In the genomic region with DNA sequence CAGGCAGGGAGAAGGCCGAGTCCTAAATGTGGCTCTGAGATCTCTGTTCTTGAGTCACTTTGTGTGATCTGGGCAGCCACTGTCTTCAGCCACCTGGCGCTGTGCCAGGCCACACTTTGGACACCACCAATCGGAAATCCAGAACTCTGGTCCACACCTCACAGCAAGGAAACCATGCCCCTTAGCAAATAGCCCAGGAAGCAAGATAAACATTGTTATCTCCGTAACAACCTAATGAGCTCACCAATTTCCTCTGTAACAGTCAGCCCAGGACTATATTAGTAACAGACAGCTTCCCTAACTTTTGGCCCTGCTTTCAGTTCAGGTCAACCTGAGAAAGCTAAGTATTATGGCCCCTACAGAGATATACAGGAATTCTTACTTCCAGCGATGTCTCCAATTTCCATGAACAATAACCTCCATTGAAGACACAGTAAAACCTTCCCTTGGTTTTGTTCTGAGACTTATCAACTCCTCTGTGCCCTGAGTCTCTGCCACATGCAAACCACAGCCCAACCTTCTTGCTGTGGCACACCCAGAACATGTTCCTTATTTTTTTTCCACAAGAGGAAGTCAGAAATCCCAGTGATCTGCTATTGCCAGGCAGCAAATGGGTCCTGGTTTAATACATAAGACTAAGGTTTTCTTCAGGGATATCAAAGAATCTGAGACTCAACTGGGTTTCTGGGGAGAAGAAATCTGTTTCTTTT, we compare ENCODE assay signal across 9 mouse cellular contexts. TPM values are rescaled to one million over a fixed set of nuclear protein-coding genes. Genes with fewer than 3 reads are reported as not detected.
A peak's percentile ranks its signal among the peaks of the same experiment; 100 is the strongest.
DNase-seq lines count a peak whose midpoint lies in the region; ATAC-seq and TF ChIP-seq lines count a peak whose summit lies in the region.
"Had no signal": no experiment of that assay in that cellular context is flagged by ENCODE, and none has a peak within 500 bp of the region (broad histone marks: within the 10 kb centered on the region; RNA-seq: fewer than 3 reads in every experiment).

No protein-coding gene starts in this region.

- peaks cover 12% of the 10 kb centered on the region for H3K4me1 ChIP-seq in heart, adult 2 months (ENCODE audit: control insufficient read depth, insufficient read depth, low read length)
- H3K4me1 ChIP-seq in liver, embryonic 11.5 days (replicated peaks; ENCODE audit: control insufficient read depth, insufficient read depth, low read length) = peaks cover 15% of the 10 kb centered on the region
- H3K4me1 ChIP-seq in small intestine, adult 2 months (ENCODE audit: control insufficient read depth, insufficient read depth, insufficient read length, low read length) = peaks cover 22% of the 10 kb centered on the region; the same call in 1 of the 2 replicates

- H3K4me2 ChIP-seq in liver, embryonic 11.5 days = peak overlapping the region; percentile 27

- no peaks in the 10 kb centered on the region for H3K36me3 ChIP-seq in heart, adult 2 months (ENCODE audit: control insufficient read depth, insufficient read depth, low read length)
- H3K36me3 ChIP-seq in liver, embryonic 11.5 days (ENCODE audit: control insufficient read depth, insufficient read depth, low read length) = no peaks in the 10 kb centered on the region
- peaks cover 19% of the 10 kb centered on the region for H3K36me3 ChIP-seq in small intestine, adult 2 months (ENCODE audit: control insufficient read depth, insufficient read depth, low read length)

- H3K27me3 ChIP-seq in heart, adult 2 months (ENCODE audit: control insufficient read depth, insufficient read depth, low read length) = no peaks in the 10 kb centered on the region
- H3K27me3 ChIP-seq in liver, embryonic 11.5 days (replicated peaks; ENCODE audit: control insufficient read depth, insufficient read depth, low read length) = no peaks in the 10 kb centered on the region
- no peaks in the 10 kb centered on the region for H3K27me3 ChIP-seq in small intestine, adult 2 months (ENCODE audit: control insufficient read depth, insufficient read depth, low read length)

- H3K4me3 ChIP-seq in layer of hippocampus, adult 2 months = no peak overlapping the region
- no peak overlapping the region for H3K4me3 ChIP-seq in heart, adult 2 months
- no peak overlapping the region for H3K4me3 ChIP-seq in liver, embryonic 11.5 days (ENCODE audit: low read depth, low read length)
- no peak overlapping the region for H3K4me3 ChIP-seq in small intestine, adult 2 months (ENCODE audit: low read depth, low read length)

- no peaks in the 10 kb centered on the region for H3K9me3 ChIP-seq in liver, embryonic 11.5 days (ENCODE audit: control insufficient read depth, low read length)

- peak; percentile 70; the same call in 1 of the 2 replicates for TF ChIP-seq EP300 in heart, adult 2 months (IDR thresholded peaks at IDR 0.05; ENCODE audit: insufficient read depth, low read depth, low read length)

- no peak for TF ChIP-seq CTCF in layer of hippocampus, adult 2 months (conservative IDR thresholded peaks at IDR 0.05)
- TF ChIP-seq CTCF in heart, adult 2 months (IDR thresholded peaks at IDR 0.05) = no peak
- TF ChIP-seq CTCF in small intestine, adult 2 months (IDR thresholded peaks at IDR 0.05; ENCODE audit: extremely low read depth, insufficient read length, insufficient replicate concordance, low read depth, low read length) = no peak

- H3K27ac ChIP-seq in layer of hippocampus, adult 2 months = 0 out of 2 replicates have a peak overlapping the region, but pooled peaks have one; percentile 5
- H3K27ac ChIP-seq in heart, adult 2 months = peak overlapping the region; percentile 70
- H3K27ac ChIP-seq in liver, embryonic 11.5 days (ENCODE audit: low read depth, low read length) = no peak overlapping the region
- H3K27ac ChIP-seq in small intestine, adult 2 months (ENCODE audit: insufficient read depth, low read depth, low read length) = peak overlapping the region; percentile 94

- H3K79me2 ChIP-seq in heart, adult 2 months (replicated peaks; ENCODE audit: control insufficient read depth, insufficient read depth, low read length) = no peaks in the 10 kb centered on the region

- intact Hi-C loops in heart, adult 2 months (cut with DNase I) = no loop called here

- TF ChIP-seq POLR2A in heart, adult 2 months (IDR thresholded peaks at IDR 0.05; ENCODE audit: insufficient read depth, low read depth, low read length) = no peak
- no peak for TF ChIP-seq POLR2A in small intestine, adult 2 months (IDR thresholded peaks at IDR 0.05; ENCODE audit: low read depth, low read length)

- peak; percentile 51; the same call in 1 of the 2 replicates for ATAC-seq in liver, embryonic 11.5 days (replicated peaks; ENCODE audit: low FRiP score)
- ATAC-seq in inflammation-experienced regulatory T-cells, adult 6 months = no peak

- WGBS in heart, adult 2 months = 11% methylated on average over 5 of the region's 5 CpGs
- 30% methylated on average over 5 of the region's 5 CpGs for WGBS in liver, embryonic 11.5 days
- 18% methylated on average over 5 of the region's 5 CpGs for WGBS in small intestine, adult 2 months

- no peak for DNase-seq in layer of hippocampus, adult 2 months (ENCODE audit: low spot score in 2 of 2)
- no peak for DNase-seq in layer of hippocampus, adult 18-20 months (ENCODE audit: low spot score in 2 of 2)
- peak; percentile 69 to 76 for DNase-seq in heart, adult 2 months
- no peak for DNase-seq in liver, embryonic 11.5 days (ENCODE audit: low spot score)
- DNase-seq in right cerebral cortex, postnatal 4 days = no peak
- no peak for DNase-seq in cerebellum, adult 9-10 months

- no peak overlapping the region for H3K9ac ChIP-seq in heart, adult 2 months (ENCODE audit: low read depth, low read length)
- no peak overlapping the region for H3K9ac ChIP-seq in liver, embryonic 11.5 days (ENCODE audit: low read depth, low read length)

RNA-seq across cellular contexts. Expression of a gene that starts 56.3 kb away (rescaled TPM):
- not detected for total RNA-seq in layer of hippocampus, adult 2 months (2021)
- total RNA-seq in layer of hippocampus, adult 18-20 months (2021) = not detected
- not detected for total RNA-seq in heart, adult 2 months (2021)
- polyA plus RNA-seq in heart, adult 2 months (2012; rRNA removed) = not detected in 2 replicates
- not detected in 2 replicates for polyA plus RNA-seq in liver, embryonic 11.5 days (2014; fragmentation: Nextera tagmentation; extraction: Ambion mirVana)
- not detected in 2 replicates for polyA plus RNA-seq in small intestine, adult 2 months (2012; rRNA removed)
- polyA plus RNA-seq in inflammation-experienced regulatory T-cells, adult 6 months (2017; shearing (Covaris generic)) = not detected
- polyA plus RNA-seq: forebrain, embryonic 14.5 days had no signal

Comparison
In these comparisons a context has a peak if more than half of its experiments do, and no peak if none do; other contexts are left out.
1. DNase-seq: peak in heart, adult 2 months (2 of 2); none in layer of hippocampus, adult 2 months (0 of 2), layer of hippocampus, adult 18-20 months (0 of 2), liver, embryonic 11.5 days (single experiment), right cerebral cortex, postnatal 4 days (single experiment) and cerebellum, adult 9-10 months (single experiment).